Mouse (Mus musculus): ENCODE results near the gene Rela.

GRCm38 (mm10) chr19:5668372-5668771 is 31.1 kb downstream of the Rela start:
- TF ChIP-seq TAL1 (IDR thresholded peaks at IDR 0.05; ENCODE audit: low read length) (no peak), GATA1 (IDR thresholded peaks at IDR 0.05; ENCODE audit: low read length) (no peak)

All from erythroblast, embryonic 14.5 days (primary cell).